Mouse (Mus musculus): ENCODE data around the gene Wdr27.
"Not testable (repeated sequence)": the region's sequence is repeated elsewhere in the genome, so short reads cannot be mapped to it uniquely, and the experiment has no call there.

The Wdr27 gene

DNA sequence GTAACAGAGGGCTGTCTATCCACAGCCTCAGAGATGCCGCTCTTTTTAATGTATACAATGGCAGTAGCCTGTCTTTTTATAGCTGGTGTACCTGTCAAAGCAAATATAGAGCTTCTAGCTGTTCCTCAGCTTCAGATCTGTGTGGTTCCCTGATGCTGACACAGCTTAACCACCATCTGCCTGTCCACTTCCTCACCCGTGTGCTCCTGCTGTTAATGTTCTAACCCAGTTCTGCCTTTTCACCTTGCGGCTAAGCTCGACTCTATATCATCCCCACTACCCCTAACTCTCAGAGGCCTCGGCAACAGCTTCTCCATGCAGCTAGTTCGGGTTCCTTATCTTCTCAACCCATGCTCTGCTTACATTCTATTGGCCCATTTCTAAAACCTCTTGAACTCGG is 12.3 kb downstream of the Wdr27 start:
- no peak for DNase-seq

DNA sequence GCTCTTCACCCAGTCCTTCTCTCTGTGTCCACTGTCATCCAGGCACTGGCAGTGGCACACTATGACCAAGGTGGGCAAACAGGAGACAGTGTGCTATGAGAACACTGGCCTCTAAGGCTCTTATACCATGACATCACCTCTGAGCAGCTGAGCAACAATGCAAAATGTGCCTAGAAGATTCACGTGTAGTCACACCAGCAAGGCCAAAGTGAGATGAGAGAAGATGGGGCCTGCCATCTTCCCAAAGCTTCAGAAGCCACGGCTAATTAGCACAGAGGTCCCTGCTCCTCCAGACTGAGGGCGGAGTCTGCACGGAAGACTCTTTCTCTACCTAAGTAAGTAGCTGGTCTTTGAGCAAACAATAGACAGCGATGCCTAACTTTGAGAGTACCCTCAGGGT is 14.3 kb downstream of the Wdr27 start:
- DNase-seq, result no peak

DNA sequence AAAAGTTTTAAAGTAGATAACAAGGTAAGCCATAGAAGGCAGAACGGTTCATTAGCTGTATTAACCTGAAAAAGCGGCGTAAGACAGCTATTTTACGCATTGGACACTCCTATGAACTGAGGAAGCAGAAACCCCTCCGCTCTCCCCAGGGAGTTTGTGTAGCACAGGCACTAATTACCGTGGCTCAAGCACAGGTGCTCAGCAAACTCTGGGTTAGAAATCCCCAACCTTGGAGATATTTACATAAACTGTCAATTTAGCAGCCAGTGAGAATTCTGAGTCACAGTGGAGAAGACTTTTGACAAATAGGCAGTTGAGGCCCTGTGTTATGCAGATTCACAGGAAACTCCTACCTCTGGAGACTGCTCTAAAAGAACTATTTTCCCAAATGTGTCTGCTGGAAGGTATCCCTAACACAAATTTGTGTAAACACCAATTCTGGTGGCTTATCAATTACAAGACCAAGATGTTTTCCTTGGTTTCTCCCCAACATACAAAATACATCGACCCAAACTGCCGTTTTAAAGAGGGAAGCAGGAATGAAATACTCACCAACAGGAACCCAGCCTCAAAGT is 15.2 kb downstream of the Wdr27 start:
- DNase-seq, result no peak

DNA sequence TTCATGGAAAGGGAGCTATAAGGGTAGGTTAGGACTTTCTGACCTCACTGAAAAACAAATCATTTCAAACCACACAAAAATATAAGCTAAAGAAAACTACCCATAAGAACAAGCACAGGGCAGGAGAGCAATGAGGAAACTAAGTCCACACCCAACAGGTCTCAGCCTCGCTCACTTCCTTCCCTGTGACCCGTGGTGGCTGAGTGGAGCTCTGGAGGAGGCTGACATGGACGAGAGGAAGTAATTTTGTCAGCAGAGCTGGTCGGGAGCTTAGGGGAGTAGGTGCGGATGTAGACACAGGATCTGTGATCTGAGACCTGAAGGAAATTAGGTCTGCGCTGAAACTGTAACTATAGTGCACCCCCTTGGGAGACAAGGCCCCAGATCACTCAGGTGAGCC is 21.4 kb downstream of the Wdr27 start:
- no peak for DNase-seq

DNA sequence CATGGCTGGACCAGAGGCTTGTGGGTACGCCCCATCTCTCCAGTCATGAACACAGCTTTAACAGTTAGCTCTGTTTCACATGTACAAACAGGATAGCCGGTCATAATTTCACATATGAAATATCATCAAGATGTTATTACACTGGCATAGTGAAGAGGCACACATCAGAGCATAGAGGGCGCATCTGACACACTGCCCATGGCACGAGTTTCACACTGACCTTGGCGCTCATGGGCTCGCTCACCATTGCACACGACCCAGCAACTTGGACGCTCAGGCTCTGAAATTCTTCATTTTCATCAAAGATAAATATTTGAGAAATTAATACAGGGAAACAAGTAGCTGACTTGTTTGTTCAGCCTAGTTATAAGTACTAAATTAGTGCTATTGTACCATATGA is 25.1 kb downstream of the Wdr27 start:
- no peak for DNase-seq

DNA sequence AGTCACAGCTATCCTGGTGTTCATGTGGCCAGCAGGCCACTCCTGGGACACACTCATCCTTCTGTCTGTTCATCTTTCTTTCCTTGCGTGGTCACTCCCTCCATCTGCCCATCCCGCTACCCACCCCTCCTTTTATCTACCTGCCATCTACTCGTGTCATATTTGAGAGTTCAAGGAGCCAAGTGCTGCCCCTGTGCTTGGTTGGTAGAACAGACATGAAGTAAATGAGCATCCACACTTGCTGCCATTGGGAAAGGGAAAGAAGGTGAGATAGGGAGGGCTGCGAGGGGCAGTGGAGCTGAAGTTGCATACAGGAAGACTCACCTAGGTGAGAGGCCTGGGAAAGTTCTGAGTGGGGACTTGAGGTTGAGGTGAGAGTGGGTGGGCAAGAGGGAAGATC is 28.6 kb downstream of the Wdr27 start:
- no peak for DNase-seq

DNA sequence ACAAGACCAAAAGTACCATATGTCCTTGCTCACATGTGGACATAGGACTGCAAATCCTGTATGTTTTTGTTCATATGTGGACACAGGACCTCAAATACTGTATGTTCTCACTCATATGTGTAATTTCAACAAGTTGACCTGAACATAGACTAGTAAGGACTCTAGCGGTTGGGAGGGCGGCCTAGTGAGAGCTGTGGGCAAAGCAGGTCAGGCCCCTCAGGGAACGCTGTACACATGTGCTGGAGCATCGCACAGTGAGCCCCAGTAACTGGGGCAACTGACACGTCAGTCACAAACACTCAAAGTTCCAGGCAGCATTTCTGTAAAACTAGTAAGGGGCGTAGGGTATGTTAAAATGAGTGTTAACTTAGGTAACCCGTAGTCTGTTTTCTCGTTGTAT is 30.0 kb downstream of the Wdr27 start:
- no peak for DNase-seq

DNA sequence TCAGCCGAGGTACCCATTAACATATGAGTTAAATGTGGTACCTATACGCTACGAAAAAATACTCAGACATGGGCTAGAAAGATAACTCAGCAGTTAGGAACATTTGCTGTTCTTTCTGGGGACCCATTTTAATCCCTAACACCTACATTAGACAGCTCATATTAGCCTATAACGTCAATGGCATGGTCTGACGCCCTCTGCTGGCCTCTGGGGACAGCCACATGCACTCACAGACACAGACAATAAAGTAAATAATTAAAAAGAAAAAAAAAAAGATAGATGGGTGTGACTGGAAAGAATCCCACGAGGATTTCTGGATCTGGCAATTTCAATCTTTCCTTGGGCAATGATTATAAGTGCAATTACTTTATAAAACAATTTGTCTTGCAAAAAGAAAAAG is 30.5 kb downstream of the Wdr27 start:
- DNase-seq, result peak; percentile 7 to 14

DNA sequence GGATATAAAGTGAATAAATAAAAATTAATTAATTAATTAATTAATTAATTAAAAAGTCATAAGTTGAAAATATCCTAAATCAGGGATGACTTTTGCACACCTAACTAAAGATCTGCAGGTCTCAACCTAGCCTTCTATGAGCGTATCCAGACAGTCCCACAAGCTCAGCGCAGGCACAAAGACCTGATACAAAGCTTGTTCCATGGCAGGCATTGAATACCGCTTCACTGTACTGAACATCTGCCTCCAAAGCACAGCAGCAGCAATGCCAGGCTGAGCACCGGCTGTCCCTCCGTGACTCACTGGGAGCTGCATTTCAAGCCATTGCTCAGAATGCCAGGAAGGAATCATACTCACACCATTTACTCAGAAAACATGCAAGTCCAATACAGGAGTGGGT is 32.2 kb downstream of the Wdr27 start:
- DNase-seq, result no peak

DNA sequence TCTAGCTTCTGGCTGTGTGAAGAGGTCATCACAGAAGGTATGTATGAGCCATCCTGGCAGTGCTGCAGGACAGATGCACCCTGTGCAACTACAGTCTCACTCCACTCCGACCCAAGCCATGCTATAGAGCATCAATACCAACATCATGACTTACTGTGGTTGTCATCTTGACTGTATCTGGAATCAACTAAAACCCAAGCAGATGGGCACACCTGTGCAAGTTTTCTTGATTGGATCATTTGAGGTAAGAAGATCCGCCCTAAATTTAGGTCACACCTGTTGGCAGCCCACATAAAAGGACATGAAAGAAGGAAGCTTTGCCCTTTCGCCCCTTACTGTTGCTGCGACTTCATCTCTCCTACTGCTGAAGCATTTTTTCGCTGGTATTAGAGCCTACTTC is 33.6 kb downstream of the Wdr27 start:
- DNase-seq, result no peak

DNA sequence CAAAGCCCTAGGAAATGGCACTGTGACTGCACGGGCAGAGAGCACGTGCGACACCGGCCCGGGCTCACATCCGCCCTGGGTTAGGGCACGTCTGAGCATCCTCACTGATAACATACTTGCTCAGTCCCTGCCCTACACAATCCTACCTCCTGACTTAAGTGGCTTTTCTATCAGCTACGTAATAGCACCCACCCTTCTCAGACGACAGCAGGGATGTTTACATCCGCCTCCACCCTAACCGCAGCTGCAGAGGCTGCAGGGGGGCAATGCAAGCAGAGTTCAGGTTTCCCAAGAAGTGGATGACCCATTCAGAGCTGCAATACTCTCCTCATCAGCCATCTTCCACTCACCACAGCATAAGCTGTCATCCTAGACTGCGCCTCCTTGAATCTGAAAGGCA is 35.8 kb downstream of the Wdr27 start:
- no peak for DNase-seq

DNA sequence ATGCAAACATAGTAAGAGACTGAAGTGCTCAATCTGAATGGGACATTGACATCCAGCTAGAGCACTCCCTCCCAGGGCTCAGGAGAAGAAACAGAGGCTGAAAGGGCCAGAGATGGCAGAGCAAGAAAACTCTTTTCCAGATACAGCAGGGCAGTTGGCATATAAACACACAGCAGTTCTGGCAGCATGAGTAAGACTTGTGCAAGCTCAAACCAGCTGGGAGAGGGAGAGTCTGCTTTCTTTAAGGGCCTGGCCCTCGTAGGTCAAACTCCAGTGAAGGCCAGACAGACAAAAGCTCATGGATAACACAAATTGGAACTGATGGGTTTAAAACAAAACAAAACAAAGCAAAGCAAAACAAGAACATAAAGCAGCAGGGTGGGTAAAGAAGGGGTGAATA is 36.3 kb downstream of the Wdr27 start:
- no peak for DNase-seq

DNA sequence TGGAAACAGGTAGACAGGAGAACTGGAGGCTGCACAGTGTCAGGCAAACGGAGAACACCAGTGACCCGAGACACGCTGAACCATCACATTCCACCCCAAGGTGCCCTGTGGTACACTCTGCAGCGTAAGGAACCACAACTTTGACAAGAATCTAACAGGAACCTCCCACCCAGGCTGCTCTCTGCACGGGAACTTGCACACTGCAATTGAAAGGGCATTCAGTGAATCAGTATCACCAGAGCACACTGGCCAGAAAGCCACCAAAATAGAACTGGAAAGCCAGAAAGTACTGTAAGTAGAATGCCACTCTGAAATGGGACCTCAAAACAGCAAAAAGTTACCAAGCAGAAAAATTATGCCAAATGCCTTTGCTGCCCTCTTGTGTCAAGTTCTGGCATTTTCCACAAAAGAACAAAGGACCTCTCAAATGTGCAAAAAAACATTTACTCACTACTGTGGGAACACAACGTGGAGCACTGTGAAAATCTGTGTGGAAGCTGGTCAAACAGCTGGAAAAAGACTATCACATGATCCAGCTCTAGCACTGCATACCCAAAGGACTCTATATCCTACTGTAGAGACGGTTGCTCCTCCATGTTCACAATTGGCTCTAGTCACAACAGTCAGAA is 38.2 kb downstream of the Wdr27 start:
- peak; percentile 84 to 87 for DNase-seq

DNA sequence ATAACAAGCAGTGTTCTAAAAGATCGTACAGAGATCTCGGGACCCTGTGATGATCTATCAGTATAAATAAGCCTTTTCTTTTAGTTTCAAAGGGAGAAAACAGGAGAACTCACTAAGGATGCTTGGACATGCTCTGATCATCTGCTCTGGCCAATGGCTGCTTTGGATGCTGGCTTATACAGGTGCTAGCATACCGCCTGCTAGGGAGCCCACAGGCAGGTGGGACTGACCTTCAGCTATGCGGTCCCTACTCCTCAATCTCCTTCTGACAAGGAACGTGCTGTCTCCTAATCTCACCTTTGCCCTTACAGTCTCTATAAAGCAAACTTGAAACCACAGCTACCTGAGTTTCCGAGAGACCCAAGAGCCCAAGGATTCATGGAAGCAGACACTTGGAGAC is 38.8 kb downstream of the Wdr27 start:
- no peak for DNase-seq

DNA sequence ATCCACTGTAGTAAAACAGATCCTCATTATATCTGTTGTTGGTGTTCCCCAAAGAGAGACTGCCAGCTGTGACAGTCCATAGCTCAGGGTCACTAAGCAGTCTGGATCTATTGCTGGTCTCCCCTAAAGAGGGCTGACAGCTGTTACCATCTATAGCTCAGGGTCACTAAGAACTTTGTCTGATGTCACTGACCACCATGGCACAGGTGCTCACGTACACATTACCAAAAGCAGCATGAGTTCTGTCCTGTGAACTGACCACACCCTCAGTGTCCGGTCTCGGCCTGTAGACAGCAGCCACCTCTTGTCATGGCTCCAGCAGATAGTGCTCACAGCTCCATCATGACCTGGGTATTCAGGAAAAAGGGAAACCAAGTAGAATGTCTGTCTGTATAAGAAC is 39.7 kb downstream of the Wdr27 start:
- no peak for DNase-seq

DNA sequence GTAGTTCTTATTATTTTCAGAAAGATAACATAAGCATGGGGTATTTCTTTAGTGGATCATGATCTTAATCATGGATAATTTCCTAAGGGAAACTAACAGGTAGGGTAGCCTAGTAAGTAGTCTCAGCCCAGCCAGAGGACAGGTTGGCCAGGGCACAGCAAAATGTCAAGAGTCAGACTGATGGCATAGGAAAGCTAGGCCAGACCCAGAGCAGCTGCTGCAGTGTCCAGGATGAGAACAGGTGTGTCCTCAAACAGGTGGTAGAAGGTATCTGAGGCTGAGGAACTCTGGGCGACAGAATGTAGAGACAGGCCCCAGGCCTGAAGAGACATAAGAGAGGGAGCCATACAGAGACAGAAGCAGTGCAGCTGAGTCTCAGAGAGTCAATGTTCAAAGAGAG is 44.0 kb downstream of the Wdr27 start:
- DNase-seq, result no peak

DNA sequence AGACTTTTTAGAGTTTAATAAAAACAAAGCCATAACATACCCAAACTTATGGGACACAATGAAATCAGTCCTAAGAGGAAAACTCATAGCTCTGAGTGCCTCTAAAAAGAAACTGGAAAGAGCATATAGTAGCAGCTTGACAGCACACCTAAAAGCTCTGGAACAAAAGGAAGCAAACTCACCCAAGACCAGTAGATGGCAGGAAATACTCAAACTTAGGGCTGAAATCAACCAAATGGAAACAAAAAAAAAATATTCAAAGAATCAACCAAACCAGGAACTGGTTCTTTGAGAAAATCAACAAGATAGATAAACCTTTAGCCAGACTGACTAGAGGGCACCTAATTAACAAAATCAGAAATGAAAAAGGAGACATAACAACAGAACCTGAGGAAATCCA is 47.9 kb downstream of the Wdr27 start:
- DNase-seq, result not testable (repeated sequence)

DNA sequence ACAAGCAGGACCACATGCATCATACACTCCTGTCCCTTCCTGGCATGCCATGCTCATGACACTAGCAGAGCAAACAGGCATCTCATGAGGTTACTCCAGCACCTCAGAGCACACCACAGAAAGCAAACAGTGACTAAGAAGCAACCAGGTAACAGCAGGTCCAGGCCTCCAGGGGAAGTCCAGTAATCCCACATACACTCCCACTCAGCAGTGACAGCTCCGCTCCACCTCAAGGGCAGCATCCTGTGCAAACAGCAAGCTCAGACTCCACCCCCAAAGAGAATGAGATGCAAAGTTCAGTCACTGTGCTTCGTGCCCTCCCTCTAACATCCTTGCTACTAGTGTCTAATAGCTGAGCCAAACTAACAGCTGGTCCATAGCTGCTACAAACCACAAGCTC is 56.0 kb downstream of the Wdr27 start:
- DNase-seq, result no peak

DNA sequence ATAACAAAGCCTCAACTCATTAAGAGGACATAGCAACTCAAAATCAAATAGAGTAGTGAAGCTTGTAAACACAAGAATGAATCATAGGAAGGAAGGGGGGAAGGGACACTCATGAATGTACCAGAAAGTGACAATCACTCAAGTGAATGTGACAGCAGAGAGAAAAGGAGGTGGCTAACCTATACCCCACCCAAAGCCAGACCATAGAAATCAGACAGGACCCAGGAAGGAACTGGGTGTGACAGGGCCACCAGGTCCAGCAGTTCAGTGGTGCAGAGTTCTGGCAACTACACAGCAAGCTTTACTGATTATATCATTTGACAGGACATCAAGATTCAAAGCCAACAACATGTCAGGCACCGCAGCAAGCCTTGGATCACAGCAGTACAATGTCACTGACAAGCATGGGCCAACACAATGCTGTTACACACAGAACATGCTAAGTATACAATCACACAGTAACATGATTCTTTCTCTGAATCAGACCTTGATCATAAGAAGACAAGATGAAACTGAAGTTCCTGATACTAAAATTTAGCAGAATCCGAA is 68.2 kb downstream of the Wdr27 start:
- no peak for DNase-seq

DNA sequence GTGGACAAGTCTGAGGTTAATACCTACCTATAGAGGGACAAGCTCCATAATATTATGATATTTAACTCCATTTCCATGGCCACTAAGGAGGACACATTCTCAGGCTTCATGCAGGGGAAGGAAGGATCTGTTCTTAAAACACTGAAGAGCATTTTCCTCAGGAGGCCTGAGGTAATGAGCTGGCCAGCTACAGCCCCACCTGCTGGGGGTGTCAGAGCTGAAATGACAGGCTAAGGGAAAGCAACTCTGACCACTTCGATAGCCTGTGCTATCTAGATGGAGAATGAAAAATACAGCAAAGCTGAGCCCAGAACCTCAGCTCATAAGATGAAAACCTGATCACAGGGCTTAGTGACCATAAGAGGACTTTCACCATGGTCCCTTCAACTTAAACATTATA is 82.7 kb downstream of the Wdr27 start:
- peak; percentile 45 to 53 for DNase-seq

DNA sequence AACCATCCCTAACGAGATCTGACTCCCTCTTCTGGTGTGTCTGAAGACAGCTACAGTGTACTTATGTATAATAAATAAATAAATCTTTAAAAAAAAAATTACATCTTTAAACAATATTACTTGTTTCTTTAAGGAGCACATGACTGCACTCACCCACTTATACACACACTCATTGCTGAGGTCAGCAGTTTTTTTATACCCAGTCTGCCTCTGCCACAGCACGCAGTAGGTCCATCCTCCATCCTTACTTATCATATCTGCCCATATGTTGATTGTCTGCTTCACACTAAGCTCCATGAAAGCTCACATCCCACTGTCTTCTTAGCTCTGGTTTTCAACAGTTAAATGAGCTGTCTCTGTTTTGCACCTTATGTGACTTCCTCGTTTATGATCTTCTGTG is 95.2 kb downstream of the Wdr27 start:
- DNase-seq, result no peak

DNA sequence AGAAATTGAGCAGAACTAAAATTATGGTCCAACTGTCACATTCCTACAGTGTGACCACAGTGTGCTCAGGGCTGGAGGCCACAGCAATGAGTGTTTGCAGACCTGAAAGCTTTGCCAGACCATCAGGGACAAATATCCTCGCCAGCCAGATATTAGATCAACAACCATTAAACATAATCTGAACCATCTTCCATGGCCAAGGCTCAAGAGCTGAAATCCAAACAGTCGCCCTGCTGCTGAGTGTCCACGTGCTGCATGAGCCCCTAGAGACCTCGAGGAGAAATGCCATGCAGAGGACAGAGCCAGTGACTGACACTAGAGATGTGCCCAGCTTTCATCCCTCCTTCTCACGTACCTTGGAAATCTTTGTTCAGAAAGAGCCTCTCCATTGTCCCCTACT is 96.1 kb downstream of the Wdr27 start:
- DNase-seq, result no peak

DNA sequence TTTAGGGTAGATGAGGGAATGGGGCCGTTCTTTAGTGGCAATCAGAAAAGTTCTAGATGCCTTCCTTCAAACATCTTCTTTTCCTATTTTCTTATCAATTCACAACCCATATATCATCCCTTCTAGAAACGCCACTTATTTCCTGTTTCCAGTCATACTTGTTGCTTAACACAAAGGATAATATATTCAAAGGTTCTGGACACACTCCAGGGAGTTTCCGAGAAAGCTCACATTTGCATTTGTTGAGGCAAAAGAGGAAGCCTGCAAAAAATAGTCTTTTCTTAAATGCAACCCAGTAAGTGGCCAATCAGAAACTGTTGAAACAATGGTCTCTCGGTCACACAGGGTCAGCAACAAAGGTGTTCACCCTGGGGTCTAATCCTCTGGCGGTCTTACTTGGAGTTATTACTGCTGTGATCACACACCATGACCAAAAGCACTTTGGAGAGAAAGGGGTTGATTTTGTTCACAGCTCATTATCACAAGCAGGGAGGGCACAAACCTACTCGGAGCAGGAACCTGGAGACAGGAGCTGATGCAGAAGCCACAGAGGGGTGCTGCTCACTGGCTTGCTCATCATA is 116.2 kb downstream of the Wdr27 start:
- no peak for DNase-seq

DNA sequence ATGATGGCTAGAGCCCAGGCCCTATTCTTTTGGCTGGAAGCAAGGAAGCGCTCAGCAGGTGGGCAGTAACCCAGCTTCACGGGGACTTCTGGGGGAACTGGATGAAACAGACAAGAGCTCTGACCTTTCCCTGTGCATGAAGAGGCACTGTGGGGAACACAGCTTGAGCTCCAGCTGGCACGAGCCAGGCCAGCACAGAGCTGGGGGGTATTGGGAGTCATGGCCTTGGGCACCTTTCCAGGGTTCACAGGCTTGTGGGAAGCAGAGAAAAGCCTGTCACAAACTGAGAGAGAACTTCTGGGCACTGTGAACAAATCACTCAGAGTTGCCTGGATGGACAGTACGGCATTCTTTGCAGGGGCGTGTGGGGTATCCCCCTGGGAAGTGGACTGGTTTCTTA is 118.0 kb downstream of the Wdr27 start:
- peak; percentile 38 to 45 for DNase-seq

DNA sequence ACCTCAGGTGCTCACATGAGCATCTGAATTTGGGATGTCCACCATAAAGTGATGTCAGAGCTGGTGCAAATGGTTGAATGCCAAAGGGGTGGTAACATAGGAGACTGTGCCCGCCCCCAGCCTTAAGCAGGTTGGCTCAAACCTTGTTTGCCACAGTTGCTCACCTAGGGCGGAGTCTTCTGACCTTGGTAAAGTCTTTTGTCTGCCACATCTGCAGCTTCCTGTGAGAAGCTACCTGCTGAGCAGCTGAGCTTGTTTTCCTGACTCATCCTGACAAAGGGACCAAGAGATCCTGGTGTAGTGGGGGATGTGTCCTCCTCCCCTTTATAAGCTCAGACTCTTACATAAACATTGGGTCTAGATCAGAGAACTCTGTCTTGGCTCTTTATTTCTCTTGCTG is 125.0 kb downstream of the Wdr27 start:
- DNase-seq, result no peak
